In the genomic region with DNA sequence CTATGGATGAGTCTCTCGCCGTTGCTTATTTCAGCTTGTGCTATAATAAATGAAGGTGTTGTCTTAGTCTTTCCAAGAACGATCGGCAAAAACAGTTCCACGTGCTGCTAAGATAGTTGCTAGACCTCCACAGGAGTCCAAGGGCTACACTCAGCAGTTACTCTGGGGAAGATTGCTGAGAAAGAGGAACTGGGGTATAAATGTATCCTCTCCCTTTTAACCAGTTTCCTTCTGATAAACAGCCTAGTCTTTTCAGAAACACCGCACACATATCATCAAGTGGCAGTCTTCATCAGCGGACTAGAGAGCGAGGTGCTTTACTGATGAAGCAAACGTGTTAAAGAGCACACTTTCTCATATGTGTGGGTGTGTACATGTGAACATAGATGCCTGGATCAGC, we compare ENCODE assay signal across 18 mouse cellular contexts.
"Had no signal": no experiment of that assay in that cellular context is flagged by ENCODE, and none has a peak within 500 bp of the region (broad histone marks: within the 10 kb centered on the region; RNA-seq: fewer than 3 reads in every experiment).

No protein-coding gene starts in this region.

- H3K9me3 ChIP-seq: limb, embryonic 10.5 days; limb, embryonic 13.5 days; liver, embryonic 15.5 days; midbrain, embryonic 10.5 days; midbrain, embryonic 13.5 days; neural tube, embryonic 13.5 days; stomach, embryonic 15.5 days had no signal

- DNase-seq: kidney, adult 2 months; kidney, postnatal 14 days; kidney, postnatal 4 days; lung, adult 2 months; lung, postnatal 14 days; retina, postnatal 1 day; thymus, postnatal 25 days had no signal

- H3K4me2 ChIP-seq: limb, embryonic 13.5 days; liver, embryonic 15.5 days; midbrain, embryonic 13.5 days; neural tube, embryonic 13.5 days; stomach, embryonic 15.5 days had no signal

- H3K27ac ChIP-seq: limb, embryonic 10.5 days; limb, embryonic 13.5 days; liver, embryonic 15.5 days; macrophage; midbrain, embryonic 10.5 days; midbrain, embryonic 13.5 days; neural tube, embryonic 13.5 days; stomach, embryonic 15.5 days had no signal

- H3K27me3 ChIP-seq: limb, embryonic 13.5 days; liver, embryonic 15.5 days; midbrain, embryonic 13.5 days; neural tube, embryonic 13.5 days; stomach, embryonic 15.5 days had no signal

- H3K4me3 ChIP-seq: limb, embryonic 10.5 days; limb, embryonic 13.5 days; liver, embryonic 15.5 days; midbrain, embryonic 10.5 days; midbrain, embryonic 13.5 days; myocyte; neural tube, embryonic 13.5 days; stomach, embryonic 15.5 days had no signal

- H3K9ac ChIP-seq: limb, embryonic 13.5 days; liver, embryonic 15.5 days; midbrain, embryonic 13.5 days; neural tube, embryonic 13.5 days; stomach, embryonic 15.5 days had no signal

- H3K4me1 ChIP-seq: limb, embryonic 10.5 days; midbrain, embryonic 10.5 days had no signal

- ATAC-seq: intestine, postnatal 0 days; midbrain, embryonic 13.5 days; midbrain, embryonic 16.5 days had no signal
